Comparison of ENCODE assay signal across 8 mouse cellular contexts in the genomic region with DNA sequence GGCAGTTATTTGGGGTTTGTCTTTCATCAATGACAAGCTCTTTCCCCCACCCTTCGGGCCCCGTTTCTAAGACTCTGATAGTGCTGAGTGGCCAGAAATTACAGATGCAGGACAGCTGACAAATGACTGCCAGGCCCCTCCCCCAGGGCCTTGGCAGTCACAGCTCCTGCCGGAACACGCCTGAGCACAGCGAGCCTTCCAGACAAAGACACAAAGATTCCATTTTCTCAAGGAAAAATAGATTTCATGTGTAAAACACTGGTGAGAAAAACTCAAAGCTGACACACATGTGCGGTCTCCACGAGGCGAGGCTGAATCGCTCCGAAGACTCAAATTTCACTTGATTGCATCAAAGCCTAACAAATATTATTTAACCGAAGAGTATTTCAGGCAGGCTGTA.
DNase-seq lines count a peak whose midpoint lies in the region; ATAC-seq lines count a peak whose summit lies in the region.

No protein-coding gene starts in this region.

- peak; percentile 1 to 33 for DNase-seq in adrenal gland, adult 18-20 months (ENCODE audit: low spot score in 2 of 2)
- peak; percentile 48 to 54 for DNase-seq in cerebellum, postnatal 25 days
- DNase-seq in gastrocnemius, postnatal 14 days = peak; percentile 64
- DNase-seq in left cerebral cortex, postnatal 4 days = peak; percentile 78
- DNase-seq in midbrain, embryonic 14.5 days = peak; percentile 87
- peak; percentile 44 for DNase-seq in urinary bladder, postnatal 14 days (ENCODE audit: low spot score)
- DNase-seq in thymus, postnatal 36 days = no peak

- peaks cover 26% of the 10 kb centered on the region for H3K4me1 ChIP-seq in hindbrain, embryonic 16.5 days (ENCODE audit: control insufficient read depth, insufficient read depth, low read depth, low read length)
- peaks cover 37% of the 10 kb centered on the region for H3K4me1 ChIP-seq in midbrain, embryonic 14.5 days (ENCODE audit: control insufficient read depth, insufficient read depth, low read length)

- peak overlapping the region; percentile 3; the same call in 1 of the 2 replicates for H3K9ac ChIP-seq in hindbrain, embryonic 16.5 days (ENCODE audit: low read depth, low read length)
- peak overlapping the region; percentile 45; the same call in 1 of the 2 replicates for H3K9ac ChIP-seq in midbrain, embryonic 14.5 days (replicated peaks; ENCODE audit: low read length)

- H3K9me3 ChIP-seq in hindbrain, embryonic 16.5 days (ENCODE audit: control insufficient read depth, low read length) = no peaks in the 10 kb centered on the region
- H3K9me3 ChIP-seq in midbrain, embryonic 14.5 days (ENCODE audit: control insufficient read depth, low read length) = no peaks in the 10 kb centered on the region

- no peaks in the 10 kb centered on the region for H3K27me3 ChIP-seq in hindbrain, embryonic 16.5 days (replicated peaks; ENCODE audit: control insufficient read depth, insufficient read depth, low read length)
- H3K27me3 ChIP-seq in midbrain, embryonic 14.5 days (ENCODE audit: control insufficient read depth, insufficient read depth, low read length) = no peaks in the 10 kb centered on the region

- H3K4me2 ChIP-seq in hindbrain, embryonic 16.5 days (ENCODE audit: low read length) = peak overlapping the region; percentile 46
- peak overlapping the region; percentile 44 for H3K4me2 ChIP-seq in midbrain, embryonic 14.5 days (ENCODE audit: low read length)

- no peak overlapping the region; the same call in 1 of the 2 replicates for H3K4me3 ChIP-seq in hindbrain, embryonic 16.5 days (ENCODE audit: low read length)
- no peak overlapping the region; the same call in 1 of the 2 replicates for H3K4me3 ChIP-seq in midbrain, embryonic 14.5 days (replicated peaks; ENCODE audit: low read depth, low read length)

- intact Hi-C loops in gastrocnemius, postnatal 14 days (cut with DNase I; ENCODE audit: low total_unique reads) = no loop called here
- intact Hi-C loops in left cerebral cortex, postnatal 4 days (cut with DNase I) = no loop called here

- H3K36me3 ChIP-seq in hindbrain, embryonic 16.5 days (ENCODE audit: control insufficient read depth, insufficient read depth, low read length) = peaks cover 6% of the 10 kb centered on the region; the same call in 1 of the 2 replicates
- H3K36me3 ChIP-seq in midbrain, embryonic 14.5 days (ENCODE audit: control insufficient read depth, insufficient read depth, low read length) = peaks cover 15% of the 10 kb centered on the region

- 7% methylated on average over 11 of the region's 11 CpGs for WGBS in hindbrain, embryonic 16.5 days
- WGBS in midbrain, embryonic 14.5 days = 9% methylated on average over 11 of the region's 11 CpGs

- peak overlapping the region; percentile 77 for H3K27ac ChIP-seq in hindbrain, embryonic 16.5 days (ENCODE audit: low read depth, low read length)
- H3K27ac ChIP-seq in midbrain, embryonic 14.5 days (replicated peaks; ENCODE audit: low read depth, low read length) = peak overlapping the region; percentile 89

- ATAC-seq in hindbrain, embryonic 16.5 days = peak; percentile 85
- ATAC-seq in midbrain, embryonic 14.5 days (ENCODE audit: low FRiP score, low TSS enrichment) = peak; percentile 89

Comparison
In these comparisons a context has a peak if more than half of its experiments do, and no peak if none do; other contexts are left out.
1. DNase-seq: peak in adrenal gland, adult 18-20 months (2 of 2), cerebellum, postnatal 25 days (2 of 2), gastrocnemius, postnatal 14 days (single experiment), left cerebral cortex, postnatal 4 days (single experiment), midbrain, embryonic 14.5 days (single experiment) and urinary bladder, postnatal 14 days (single experiment); none in thymus, postnatal 36 days (0 of 2).